Mouse (Mus musculus) megakaryocyte progenitor cell, adult 5-6 weeks (primary cell): ENCODE results near the gene Pttg1. TPM values are rescaled to one million over a fixed set of nuclear protein-coding genes. Genes with fewer than 3 reads are reported as not detected.

Source experiments
- ATAC-seq: replicated peaks from 2 replicates; pipeline ENCODE4 v1.8.0; 2016; ENCODE audit warnings: mild to moderate bottlenecking, moderate TSS enrichment, inconsistent platforms; ENCODE audit not compliant: poor library complexity
- total RNA-seq, 2 experiments: library from RNA; stranded (forward) in 1 of 2; stranded (reverse) in 1 of 2; fragments of 157-497, 149-512 nt in 1 of 2; fragments of 200-1000 nt in 1 of 2; gene quantifications; 2 replicates each; pipeline versions ENCODE4 v1.2.3 to v1.2.4; 2015 to 2017

The Pttg1 gene
- total RNA-seq, 2 experiments from 2014 or later: 47.9 to 54.2 TPM

DNA sequence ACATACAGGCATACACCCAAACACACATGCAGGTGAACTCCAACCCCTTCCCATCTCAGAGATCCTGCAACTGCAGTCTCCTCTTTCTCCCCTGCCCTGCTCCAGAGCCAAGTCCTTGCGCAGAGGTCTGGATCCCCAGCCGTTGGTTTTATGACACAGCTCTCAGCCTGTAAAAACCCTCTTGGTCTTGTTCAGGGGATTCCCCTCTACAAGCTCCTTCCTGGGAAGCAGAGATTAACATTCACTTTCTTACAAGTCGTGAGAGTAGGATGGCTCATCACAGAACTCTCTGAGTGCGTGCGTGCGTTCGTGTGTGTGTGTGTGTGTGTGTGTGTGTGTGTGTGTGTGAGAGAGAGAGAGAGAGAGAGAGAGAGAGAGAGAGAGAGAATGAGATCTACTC is 15.8 kb downstream of the Pttg1 start:
- no peak for ATAC-seq

DNA sequence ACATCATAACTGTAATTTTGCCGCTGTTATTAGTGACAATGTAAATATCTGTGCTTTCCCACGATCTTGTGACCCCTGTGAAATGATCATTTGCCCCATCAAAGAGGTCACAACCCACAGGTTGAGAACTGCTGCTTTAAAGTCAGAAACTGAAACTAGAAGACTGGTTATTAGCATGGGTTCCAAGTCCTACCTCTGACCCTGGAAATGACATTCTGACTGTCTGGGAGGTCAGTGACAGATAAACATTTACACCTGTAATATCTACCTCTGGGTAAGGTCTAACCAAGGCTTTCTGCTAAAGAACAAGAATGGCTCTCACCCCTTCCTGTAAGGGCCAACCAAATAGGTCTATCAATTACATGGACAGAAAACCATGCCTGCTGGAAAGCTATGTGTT is 17.2 kb downstream of the Pttg1 start:
- ATAC-seq: no peak

- ATAC-seq: no peak
These were observed 21.8 kb downstream of the Pttg1 start for GRCm38 (mm10) chr11:43404150-43404807.

- ATAC-seq: no peak
These were observed 25.9 kb downstream of the Pttg1 start for GRCm38 (mm10) chr11:43400131-43400530.

DNA sequence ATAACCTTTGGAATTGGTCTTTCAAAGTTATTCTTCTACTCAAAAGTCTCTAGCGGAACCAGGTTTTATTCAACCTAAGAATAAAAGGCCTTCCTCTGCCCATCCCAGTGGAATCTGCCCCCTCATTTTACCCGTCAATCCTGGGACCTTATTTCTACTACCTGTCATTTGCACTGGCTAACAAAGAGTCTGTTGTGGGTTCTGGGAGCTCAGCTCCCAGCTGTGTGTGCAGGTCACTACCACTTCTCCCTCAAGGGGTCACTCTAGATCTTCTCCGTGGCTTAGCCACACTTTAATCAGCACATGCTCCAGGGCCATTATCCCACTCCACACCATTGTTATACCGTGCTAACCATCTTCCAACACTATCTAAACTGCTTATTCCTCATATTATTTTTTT is 26.8 kb downstream of the Pttg1 start:
- ATAC-seq: peak; percentile 86

- no peak for ATAC-seq
These were observed 29.4 kb downstream of the Pttg1 start for GRCm38 (mm10) chr11:43396672-43397071.

GRCm38 (mm10) chr11:43396246-43396645 is 29.8 kb downstream of the Pttg1 start:
- ATAC-seq: no peak

DNA sequence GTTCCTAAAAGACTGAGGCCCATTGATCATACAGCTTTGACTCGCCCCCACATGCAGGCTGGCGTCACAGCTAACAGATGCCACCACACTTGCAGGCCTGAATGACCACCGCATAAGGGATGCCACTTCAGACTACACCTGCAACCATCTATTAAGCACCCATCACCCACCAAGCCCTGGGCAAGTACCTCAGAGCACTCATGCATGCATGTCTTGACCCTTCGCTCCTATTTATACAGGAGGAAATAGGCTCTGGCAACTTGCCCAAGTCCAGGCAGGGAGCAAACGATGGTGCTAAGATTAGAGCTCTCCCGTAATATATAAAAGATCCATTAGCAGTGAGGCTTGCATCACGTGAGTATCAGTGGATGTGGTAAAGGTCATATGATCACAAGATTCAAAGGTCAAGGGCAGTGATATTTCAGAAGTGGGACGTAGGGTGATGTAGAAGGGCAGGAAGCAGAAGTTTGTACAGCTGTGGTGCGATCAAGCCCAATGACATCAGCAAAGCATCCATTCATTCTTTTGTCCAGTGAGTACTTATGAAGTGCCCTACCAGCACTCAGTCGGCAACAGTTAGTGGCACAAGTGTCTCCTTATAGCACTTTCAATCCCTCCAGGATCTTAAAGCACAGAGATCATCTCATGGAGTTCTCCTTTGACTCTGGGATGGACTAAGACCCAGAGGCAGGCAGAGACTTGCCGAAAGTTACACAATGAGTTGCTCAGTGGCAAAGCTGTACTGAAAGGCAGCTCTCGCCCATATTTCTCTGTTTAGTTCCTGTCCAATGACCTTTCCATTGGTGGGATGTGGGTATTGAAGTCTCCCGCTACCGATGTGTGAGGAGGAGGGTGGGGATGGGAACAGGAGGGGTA is 30.7 kb downstream of the Pttg1 start:
- ATAC-seq: peak; percentile 43

- ATAC-seq: no peak
These were observed 32.7 kb downstream of the Pttg1 start for GRCm38 (mm10) chr11:43393325-43393724.

- ATAC-seq: no peak
These were observed 33.3 kb downstream of the Pttg1 start for GRCm38 (mm10) chr11:43392757-43393156.

GRCm38 (mm10) chr11:43389118-43389517 is 36.9 kb downstream of the Pttg1 start:
- no peak for ATAC-seq

GRCm38 (mm10) chr11:43388122-43389097 is 37.6 kb downstream of the Pttg1 start:
- ATAC-seq: no peak

- no peak for ATAC-seq
These were observed 38.8 kb downstream of the Pttg1 start for GRCm38 (mm10) chr11:43387004-43387880.

- no peak for ATAC-seq
These were observed 40.3 kb downstream of the Pttg1 start for GRCm38 (mm10) chr11:43385716-43386115.

- peak; percentile 97 for ATAC-seq
These were observed 40.9 kb downstream of the Pttg1 start for GRCm38 (mm10) chr11:43385055-43385649.

DNA sequence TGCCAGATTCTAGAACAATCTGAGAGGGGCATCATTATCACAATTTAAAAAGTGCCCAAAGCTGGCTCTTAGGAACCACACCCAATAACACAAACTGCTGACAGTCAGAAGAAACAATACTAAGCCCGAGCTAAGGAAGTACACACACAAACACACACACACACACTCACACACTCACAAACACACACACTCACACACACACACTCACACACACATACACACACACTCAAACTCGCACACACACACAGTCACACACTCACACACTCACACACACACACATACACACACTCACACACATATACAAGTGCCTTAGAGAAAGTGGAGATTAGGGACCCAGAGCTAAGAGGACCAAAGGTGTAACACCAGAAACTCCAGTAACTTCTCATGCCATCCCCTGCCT is 42.5 kb downstream of the Pttg1 start:
- no peak for ATAC-seq

DNA sequence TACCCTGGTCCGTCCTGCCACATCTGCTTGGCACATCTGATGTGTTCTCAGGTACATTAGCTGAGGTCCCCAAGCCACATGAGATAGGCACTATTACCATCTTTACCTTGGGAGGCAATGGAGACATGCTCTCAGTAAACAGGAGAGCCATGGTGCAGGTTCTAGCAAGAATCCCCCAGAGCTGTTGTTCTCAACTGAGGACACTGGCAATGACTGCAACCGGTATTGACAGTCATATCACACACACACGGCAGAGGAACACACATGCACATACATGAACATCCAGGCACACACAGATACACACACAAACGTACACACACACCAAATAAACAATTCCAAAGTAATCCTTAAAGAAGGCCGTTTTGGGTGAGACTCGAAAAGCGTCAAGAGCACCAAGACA is 45.1 kb downstream of the Pttg1 start:
- ATAC-seq: no peak

GRCm38 (mm10) chr11:43379911-43380485 is 46.1 kb downstream of the Pttg1 start:
- ATAC-seq: no peak

- ATAC-seq: no peak
These were observed 46.6 kb downstream of the Pttg1 start for GRCm38 (mm10) chr11:43379488-43379887.
